Mouse (Mus musculus) lung, adult 2 months (tissue): ENCODE results near the gene Ampd2. TPM values are rescaled to one million over a fixed set of nuclear protein-coding genes. Genes with fewer than 3 reads are reported as not detected.
A peak's percentile ranks its signal among the peaks of the same experiment; 100 is the strongest.

ENCODE experiments used
- DNase-seq: peaks from one replicate; pipeline ENCODE4 v3.0.0; 2022
- H3K4me1 ChIP-seq: fragments of 200-500 bp; 2 replicates; pipeline ENCODE4 v1.6.1; 2011; ENCODE audit warnings: low read length; ENCODE audit not compliant: control insufficient read depth, insufficient read depth
- H3K4me3 ChIP-seq: fragments of 200-500 bp; replicated peaks from 2 replicates; pipeline ENCODE3; 2011; ENCODE audit warnings: low read depth, mild to moderate bottlenecking, control low read depth, low read length; ENCODE audit errors: extremely low read depth
- CTCF ChIP-seq: fragments of 200-500 bp; IDR thresholded peaks from 2 replicates; pipeline ENCODE4 v1.5.1; 2011; ENCODE audit warnings: mild to moderate bottlenecking, low read length, control low read depth; ENCODE audit not compliant: insufficient read depth
- POLR2A ChIP-seq: fragments of 200-500 bp; IDR thresholded peaks from 2 replicates; pipeline ENCODE4 v1.6.1; 2011; ENCODE audit warnings: low read depth, mild to moderate bottlenecking, control low read depth, low read length, borderline replicate concordance; ENCODE audit errors: extremely low read depth
- WGBS: fragments of 180-500 bp; shearing (Covaris S2); methylation state at CpG from one replicate; pipeline ENCODE4 v1.1.7; 2018; 5-methylcytosine and 5-hydroxymethylcytosine counted together
- polyA plus RNA-seq: library from polyadenylated mRNA; depleted of rRNA; stranded (reverse); fragments of >200 nt; gene quantifications from 2 replicates; pipeline ENCODE4 v1.2.3, GENCODE M21; 2012

The Ampd2 gene
- polyA plus RNA-seq, 1 experiment: 84.7 TPM

DNA sequence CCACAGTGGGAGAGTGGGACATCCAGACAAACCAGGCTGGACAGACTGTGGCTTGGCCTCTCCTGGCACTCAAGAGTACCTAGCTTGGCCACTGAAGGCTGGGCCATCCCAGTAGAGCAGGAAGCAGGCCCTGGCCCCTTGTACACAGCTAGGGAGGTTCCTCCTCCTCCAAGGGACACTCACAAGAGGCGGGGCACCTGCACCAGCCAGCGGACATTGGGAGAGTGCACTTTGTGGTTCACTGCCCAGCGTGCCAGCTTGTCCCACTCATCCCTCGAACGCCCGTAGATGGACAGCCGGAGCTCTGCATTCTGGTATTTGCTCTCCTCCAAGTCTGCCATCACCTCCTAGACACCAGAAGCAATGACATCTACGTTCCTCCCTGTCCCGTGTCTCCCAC, 9.6 kb downstream of the Ampd2 start:
- Histone ChIP-seq H3K4me3 (no peak overlapping the region), H3K4me1 (no peaks in the 10 kb centered on the region)
- 83% methylated on average over 9 of the region's 9 CpGs for whole genome bisulfite sequencing
- TF ChIP-seq POLR2A (no peak), CTCF (no peak)
- DNase-seq: no peak

DNA sequence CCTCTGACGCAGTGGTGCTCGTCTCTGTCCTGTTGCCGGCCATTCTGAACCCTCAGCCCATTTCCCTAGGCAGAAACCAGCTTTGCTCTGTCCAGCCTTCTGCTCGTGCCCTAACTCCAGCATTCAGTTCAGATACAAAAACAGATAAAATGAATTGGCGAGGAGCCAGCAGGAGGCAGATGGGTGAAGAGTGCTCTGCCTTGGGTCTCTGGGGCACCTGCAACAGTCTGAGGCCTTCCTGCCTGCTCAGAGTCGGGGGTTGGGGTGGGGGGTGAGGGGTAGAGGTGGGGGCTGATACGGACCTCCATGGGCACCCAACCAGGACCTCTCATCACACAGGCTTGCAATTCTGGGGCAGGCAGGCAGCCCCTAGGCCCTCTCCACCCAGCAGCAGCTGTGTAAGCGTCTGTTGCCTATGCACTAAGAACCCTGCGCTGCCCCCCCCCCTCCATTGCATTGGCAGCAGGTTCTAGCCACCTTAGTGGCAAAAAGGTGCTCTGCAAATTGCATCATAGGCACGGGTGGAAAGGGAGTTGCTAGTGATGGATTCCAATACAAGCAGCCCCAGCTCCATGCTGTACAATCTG, 13.4 kb downstream of the Ampd2 start:
- no peak for TF ChIP-seq POLR2A
- TF ChIP-seq CTCF: no peak
- Histone ChIP-seq H3K4me3 (no peak overlapping the region), H3K4me1 (no peaks in the 10 kb centered on the region)
- 74% methylated on average over 10 of the region's 10 CpGs for WGBS
- no peak for DNase-seq

DNA sequence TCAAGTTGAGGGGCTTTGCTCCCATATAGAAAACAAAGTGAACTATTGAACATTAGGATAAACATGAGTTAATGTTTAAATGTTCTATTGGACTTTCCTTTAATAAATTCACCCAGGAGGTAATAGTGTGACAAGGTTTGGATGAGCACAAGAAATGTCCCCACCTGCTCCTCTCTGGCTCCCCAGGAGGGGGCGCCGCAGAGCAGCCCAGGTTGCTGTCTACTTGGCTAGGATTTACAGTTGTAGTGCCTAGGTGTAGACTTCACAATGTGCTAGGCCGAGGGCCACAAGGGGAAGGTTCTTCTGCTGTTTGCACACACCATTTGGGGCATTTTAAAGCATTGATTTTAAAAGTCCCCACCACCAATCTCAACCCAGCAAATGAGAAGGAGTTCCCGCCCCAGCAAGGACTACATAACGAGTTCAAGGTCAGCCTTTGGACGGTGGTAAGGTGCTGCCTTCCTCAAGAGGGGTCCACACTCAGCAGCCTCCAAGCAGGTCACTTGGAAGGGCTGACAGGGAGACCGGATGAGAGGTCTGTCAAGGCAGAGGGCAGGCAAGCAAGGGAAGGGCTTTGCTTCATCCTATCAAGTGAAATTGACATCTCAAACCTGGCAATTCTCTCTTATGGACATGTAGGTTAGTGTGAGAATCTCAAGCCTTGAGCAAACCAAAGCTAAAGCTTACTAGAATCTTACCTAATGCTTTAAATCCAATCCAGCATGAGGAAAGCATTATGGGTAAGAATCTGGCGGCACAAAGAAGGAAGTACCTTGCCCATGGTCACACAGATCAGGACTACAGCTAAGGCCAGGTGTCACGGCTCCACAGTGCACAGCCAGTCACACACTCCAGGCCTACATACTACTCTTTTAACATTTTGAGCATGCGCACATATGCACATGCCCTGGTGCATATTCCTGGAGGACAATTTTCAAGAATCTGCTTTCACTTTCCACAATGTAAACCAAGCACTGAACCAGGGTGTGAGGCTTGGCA, 15.9 kb downstream of the Ampd2 start:
- peak; percentile 75 for DNase-seq
- Histone ChIP-seq H3K4me3 (no peak overlapping the region), H3K4me1 (no peaks in the 10 kb centered on the region)
- 56% methylated on average over 10 of the region's 10 CpGs for WGBS
- no peak for TF ChIP-seq POLR2A
- TF ChIP-seq CTCF: peak; percentile 77

DNA sequence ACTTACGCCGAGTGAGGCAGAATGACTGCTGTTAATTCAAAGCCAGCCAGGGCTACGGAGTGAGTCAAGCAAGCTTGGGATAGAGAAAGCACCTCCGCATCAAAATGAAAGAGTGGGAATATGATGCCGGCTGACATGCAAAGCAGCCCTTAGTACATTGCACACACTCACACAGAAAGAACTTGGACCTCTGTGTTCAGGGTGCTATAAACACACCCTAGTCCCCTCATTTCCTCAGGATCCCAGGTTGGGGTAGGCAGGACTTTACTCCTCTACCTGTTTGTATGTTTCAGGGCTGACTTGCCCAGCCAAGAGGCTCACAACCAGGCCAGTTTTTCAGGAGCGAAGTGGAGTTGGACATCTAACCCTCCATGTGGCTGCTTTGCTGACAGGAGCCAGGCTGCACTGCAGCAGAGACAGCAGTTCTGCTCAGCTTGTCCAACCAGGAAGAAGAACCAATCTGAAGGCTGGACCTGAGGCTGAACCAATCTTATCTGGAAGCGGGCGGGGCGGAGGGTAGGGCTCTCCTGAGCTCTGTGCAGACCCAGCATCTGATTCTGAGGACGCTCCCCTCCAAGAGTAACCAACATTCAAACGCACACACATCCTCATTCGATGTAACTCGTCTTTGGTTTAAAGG, 17.1 kb downstream of the Ampd2 start:
- TF ChIP-seq CTCF (no peak), POLR2A (no peak)
- 65% methylated on average over 13 of the region's 13 CpGs for WGBS
- no peak for DNase-seq
- Histone ChIP-seq H3K4me3 (no peak overlapping the region), H3K4me1 (no peaks in the 10 kb centered on the region)

DNA sequence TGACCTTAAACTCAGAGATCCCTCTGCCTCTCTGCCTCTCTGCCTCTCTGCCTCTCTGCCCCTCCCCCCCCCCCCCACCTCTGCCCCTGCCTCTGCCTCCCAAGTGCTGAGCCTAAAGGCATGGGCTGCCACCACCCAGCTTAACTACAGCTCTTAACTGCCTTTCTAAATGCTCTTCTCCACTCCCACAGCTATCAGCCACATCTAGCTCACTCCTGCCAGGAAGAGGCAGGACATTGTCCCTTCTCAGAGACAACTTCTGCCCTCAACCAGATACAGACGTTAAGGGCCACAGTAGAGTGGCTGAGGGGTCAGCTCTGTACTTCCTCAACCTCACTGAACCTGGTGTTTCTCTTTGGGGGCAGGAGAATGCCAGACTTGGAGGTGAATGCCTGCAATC, 17.6 kb downstream of the Ampd2 start:
- 10% methylated on average over 1 of the region's 1 CpGs for WGBS
- no peak for DNase-seq
- Histone ChIP-seq H3K4me1 (no peaks in the 10 kb centered on the region), H3K4me3 (no peak overlapping the region)
- no peak for TF ChIP-seq CTCF
- no peak for TF ChIP-seq POLR2A

DNA sequence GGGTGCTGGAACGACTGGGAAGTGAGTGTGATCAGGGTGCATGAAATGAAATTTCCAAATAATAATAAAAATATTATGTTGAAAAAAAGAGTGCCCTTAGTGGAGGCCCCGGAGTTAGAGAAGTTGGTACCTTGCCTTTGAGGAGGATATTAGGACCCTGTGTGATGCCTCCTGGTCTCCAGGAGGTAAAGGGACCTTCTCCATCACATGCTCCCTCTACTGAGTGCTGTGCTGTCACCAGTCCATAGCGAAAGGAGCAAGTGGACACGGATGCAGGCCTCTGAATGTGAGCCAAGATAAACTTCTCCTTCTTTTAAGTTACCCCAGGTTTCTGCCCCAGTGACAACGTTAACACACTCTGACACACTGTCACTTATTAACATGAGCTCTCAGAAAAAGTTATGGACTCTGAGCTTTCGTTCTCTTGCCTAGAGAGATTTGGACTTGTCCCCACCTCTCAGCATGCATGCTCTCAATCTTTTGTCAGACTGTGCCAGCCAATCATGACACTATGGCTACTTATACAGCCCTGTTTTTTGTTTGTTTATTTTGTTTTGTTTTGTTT, 19.0 kb downstream of the Ampd2 start:
- 56% methylated on average over 6 of the region's 6 CpGs for WGBS
- DNase-seq: no peak
- TF ChIP-seq POLR2A (no peak), CTCF (no peak)
- Histone ChIP-seq H3K4me1 (no peaks in the 10 kb centered on the region), H3K4me3 (no peak overlapping the region)

DNA sequence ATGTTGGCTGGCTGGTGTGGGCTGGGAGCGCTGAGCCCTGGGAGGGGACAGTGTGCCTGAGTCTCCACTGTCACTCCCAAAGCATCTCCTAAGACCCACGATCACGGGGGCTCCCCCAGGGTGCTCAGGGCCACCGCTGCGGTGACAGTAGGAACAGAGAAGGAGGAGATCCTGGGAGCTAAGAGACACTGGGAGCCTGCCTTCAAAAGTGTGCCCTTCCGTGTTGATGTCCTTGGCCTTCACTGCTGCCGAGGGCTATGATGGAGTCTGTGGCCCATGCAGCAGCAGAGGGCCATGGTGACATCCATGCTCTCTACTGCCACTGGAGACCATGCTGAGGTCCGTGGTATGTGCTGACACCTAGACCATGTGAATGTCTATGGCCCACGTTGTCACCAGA, 20.9 kb downstream of the Ampd2 start:
- no peak overlapping the region for H3K4me3 ChIP-seq
- no peak for TF ChIP-seq CTCF
- TF ChIP-seq POLR2A: no peak
- DNase-seq: no peak
- WGBS: 67% methylated on average over 9 of the region's 9 CpGs
- H3K4me1 ChIP-seq: no peaks in the 10 kb centered on the region

DNA sequence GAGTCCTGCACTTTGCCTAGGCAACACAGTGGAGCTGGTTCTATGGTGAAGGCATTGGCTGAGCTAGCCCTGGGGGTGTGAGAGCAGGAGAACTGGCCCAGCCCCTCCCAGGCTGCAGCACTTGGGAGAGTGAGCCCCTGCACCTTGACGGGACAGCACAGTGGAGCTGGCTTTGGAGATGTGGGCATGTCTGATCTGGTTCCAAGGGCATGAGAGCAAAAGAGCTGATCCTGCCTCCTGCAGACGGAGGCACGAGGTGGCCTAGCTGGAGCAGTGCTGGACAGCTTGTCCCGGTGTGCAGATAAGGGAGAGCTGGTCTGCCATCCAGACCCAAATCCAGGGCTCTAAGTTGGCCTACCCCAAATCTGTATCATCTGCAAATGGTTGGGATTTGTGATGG, 21.8 kb downstream of the Ampd2 start:
- H3K4me3 ChIP-seq: no peak overlapping the region
- H3K4me1 ChIP-seq: no peaks in the 10 kb centered on the region
- TF ChIP-seq CTCF (no peak), POLR2A (no peak)
- WGBS: 71% methylated on average over 4 of the region's 4 CpGs
- no peak for DNase-seq

DNA sequence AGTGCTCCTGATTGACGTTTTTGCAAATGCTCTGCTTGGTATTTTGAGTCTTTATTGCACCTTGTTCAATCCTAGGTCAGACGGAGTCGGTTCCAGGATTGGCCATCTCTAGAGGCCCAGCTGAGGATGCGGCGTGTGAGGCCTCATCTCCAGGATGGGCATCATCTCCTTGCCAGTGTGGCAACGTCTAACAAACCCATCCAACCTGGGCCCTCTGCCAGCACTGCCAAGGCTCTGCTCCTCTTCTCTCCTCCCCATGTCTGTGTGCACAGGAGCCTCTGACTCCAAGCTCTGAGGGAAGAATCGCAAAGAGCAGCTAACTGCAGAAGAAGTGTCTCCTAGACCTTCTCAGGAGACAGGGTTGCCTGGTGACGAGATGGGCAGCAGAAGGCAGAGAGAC, 23.8 kb downstream of the Ampd2 start:
- no peaks in the 10 kb centered on the region for H3K4me1 ChIP-seq
- no peak for DNase-seq
- 78% methylated on average over 8 of the region's 8 CpGs for WGBS

More for the DNA sequence above, 23.8 kb downstream of the Ampd2 start:
- H3K4me3 ChIP-seq: no peak overlapping the region
- TF ChIP-seq POLR2A (no peak), CTCF (no peak)
